In the genomic region with DNA sequence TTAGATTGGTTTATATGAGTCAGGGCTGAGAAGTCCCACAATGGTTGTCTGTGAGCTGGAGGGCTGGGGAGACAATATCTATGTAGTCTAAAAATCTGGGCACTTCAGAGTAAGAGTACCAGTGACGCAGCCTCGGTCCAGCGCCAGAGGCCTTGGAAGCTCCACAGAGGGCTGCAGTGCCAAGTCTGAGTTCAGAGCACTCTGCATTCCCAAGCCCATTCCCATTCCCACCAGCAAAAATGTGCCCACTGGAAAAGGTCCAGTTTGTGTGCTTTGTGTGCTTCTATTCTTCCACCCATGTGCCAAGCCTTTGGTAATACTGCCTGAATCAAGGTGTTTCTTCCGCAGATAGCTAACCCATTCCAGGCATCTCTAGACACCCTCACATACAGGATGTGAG, we compare ENCODE assay signal across 16 mouse cellular contexts. TPM values are rescaled to one million over a fixed set of nuclear protein-coding genes. Genes with fewer than 3 reads are reported as not detected.
DNase-seq lines count a peak whose midpoint lies in the region; ATAC-seq and TF ChIP-seq lines count a peak whose summit lies in the region.
"Had no signal": no experiment of that assay in that cellular context is flagged by ENCODE, and none has a peak within 500 bp of the region (broad histone marks: within the 10 kb centered on the region; RNA-seq: fewer than 3 reads in every experiment).

No protein-coding gene starts in this region.

- peak; percentile 69 for ATAC-seq in Patski
- ATAC-seq: intestine, embryonic 15.5 days; liver, postnatal 0 days had no signal

- TF ChIP-seq CTCF in Patski (IDR thresholded peaks at IDR 0.05): no peak

- H3K27me3 ChIP-seq in Patski: no peaks in the 10 kb centered on the region
- H3K27me3 ChIP-seq: intestine, embryonic 15.5 days; limb, embryonic 13.5 days; megakaryocyte, embryonic 14.5 days; neural tube, embryonic 15.5 days had no signal

- CTCF ChIA-PET in Patski (lab: Charles Lee): interaction anchor here (1.4 to 1.8 kb wide), 2 partner anchors 9 to 38 kb away, joined by 4 to 5 read pairs; no protein-coding TSS in a partner anchor

- in situ Hi-C loops in Patski (cut with MboI; ENCODE audit: low pct_unique_long_range_greater_than_20kb): no loop called here

- DNase-seq in adrenal gland, postnatal 14 days: peak; percentile 51
- DNase-seq in adrenal gland, adult 18-20 months (ENCODE audit: low spot score in 2 of 2): no peak
- DNase-seq in heart, adult 18-20 months: peak; percentile 38 to 39
- no peak for DNase-seq in heart, adult 11 months
- DNase-seq in layer of hippocampus, postnatal 10 days (ENCODE audit: low spot score in 2 of 2): peak; percentile 58 to 65
- no peak for DNase-seq in layer of hippocampus, adult 18-20 months (ENCODE audit: low spot score in 2 of 2)
- no peak for DNase-seq in Patski (ENCODE audit: low read depth, low spot score)
- no peak for DNase-seq in embryo, embryonic 10.5 days (ENCODE audit: low spot score)
- DNase-seq: cerebellum, adult 11-12 months; embryo, embryonic 11 days; kidney, postnatal 10 days; liver, postnatal 0 days had no signal

- POLR2A ChIA-PET in Patski (lab: Charles Lee): no interaction called here

RNA-seq across cellular contexts. Expression of a gene that starts 49.0 kb away (rescaled TPM):
- 46.3 and 50.9 TPM in 2 replicates for total RNA-seq in adrenal gland, postnatal 14 days (2021)
- total RNA-seq in adrenal gland, adult 18-20 months (2021): 10 to 100 TPM; 35.9 to 36.6 TPM
- total RNA-seq in heart, adult 18-20 months (2021): 100 to 1,000 TPM; 398 to 415 TPM
- 100 to 1,000 TPM; 140 to 146 TPM for total RNA-seq in layer of hippocampus, postnatal 10 days (2021)
- total RNA-seq in layer of hippocampus, adult 18-20 months (2021): 10 to 100 TPM; 91.0 to 94.3 TPM
- polyA plus RNA-seq in Patski (2021): 39.0 TPM

Comparison
In these comparisons a context has a peak if more than half of its experiments do, and no peak if none do; other contexts are left out.
1. DNase-seq: peak in adrenal gland, postnatal 14 days (single experiment), heart, adult 18-20 months (2 of 2) and layer of hippocampus, postnatal 10 days (2 of 2); none in adrenal gland, adult 18-20 months (0 of 2), heart, adult 11 months (single experiment), layer of hippocampus, adult 18-20 months (0 of 2), Patski (single experiment) and embryo, embryonic 10.5 days (single experiment).